Mouse (Mus musculus): ENCODE measurements around the gene Ebf1. TPM values are rescaled to one million over a fixed set of nuclear protein-coding genes. Genes with fewer than 3 reads are reported as not detected.
A peak's percentile ranks its signal among the peaks of the same experiment; 100 is the strongest.

Gene Ebf1
- polyA plus RNA-seq, 1 experiment from 2014 or later, result 14.5 TPM

- Histone ChIP-seq H3K4me3 (ENCODE audit: low read depth, low read length) (no peak overlapping the region), H3K27ac (ENCODE audit: low read depth, low read length) (no peak overlapping the region), H3K9me3 (replicated peaks; ENCODE audit: control insufficient read depth, low read length) (no peaks in the 10 kb centered on the region), H3K4me1 (ENCODE audit: control insufficient read depth, insufficient read depth, low read length) (peaks cover 4% of the 10 kb centered on the region; the same call in 1 of the 2 replicates), H3K27me3 (ENCODE audit: control insufficient read depth, insufficient read depth, low read length) (no peaks in the 10 kb centered on the region), H3K4me2 (no peak overlapping the region), H3K9ac (ENCODE audit: low read depth, low read length) (no peak overlapping the region), H3K36me3 (ENCODE audit: control insufficient read depth, insufficient read depth, low read length) (no peaks in the 10 kb centered on the region)
- no peak for ATAC-seq (replicated peaks; ENCODE audit: insufficient number of reproducible peaks, low FRiP score, low TSS enrichment)
- 84% methylated on average over 2 of the region's 2 CpGs for WGBS (ENCODE audit: insufficient replicate concordance)
Observed at GRCm38 (mm10) chr11:44775549-44775948, 158.4 kb downstream of the Ebf1 start.

- Histone ChIP-seq H3K36me3 (ENCODE audit: control insufficient read depth, insufficient read depth, low read length) (no peaks in the 10 kb centered on the region), H3K9me3 (replicated peaks; ENCODE audit: control insufficient read depth, low read length) (no peaks in the 10 kb centered on the region), H3K27ac (ENCODE audit: low read depth, low read length) (no peak overlapping the region), H3K9ac (ENCODE audit: low read depth, low read length) (no peak overlapping the region), H3K4me3 (ENCODE audit: low read depth, low read length) (no peak overlapping the region), H3K4me1 (ENCODE audit: control insufficient read depth, insufficient read depth, low read length) (no peaks in the 10 kb centered on the region), H3K27me3 (ENCODE audit: control insufficient read depth, insufficient read depth, low read length) (no peaks in the 10 kb centered on the region), H3K4me2 (no peak overlapping the region)
- no peak for ATAC-seq (replicated peaks; ENCODE audit: insufficient number of reproducible peaks, low FRiP score, low TSS enrichment)
- WGBS (ENCODE audit: insufficient replicate concordance), result 71% methylated on average over 2 of the region's 2 CpGs
Observed at GRCm38 (mm10) chr11:44776556-44776955, 159.4 kb downstream of the Ebf1 start.

GRCm38 (mm10) chr11:44777331-44778310 lies 160.5 kb downstream of the Ebf1 start:
- WGBS (ENCODE audit: insufficient replicate concordance), result 65% methylated on average over 16 of the region's 16 CpGs

GRCm38 (mm10) chr11:44779030-44779429 lies 161.9 kb downstream of the Ebf1 start:
- Histone ChIP-seq H3K27ac (ENCODE audit: low read depth, low read length) (no peak overlapping the region), H3K4me2 (no peak overlapping the region), H3K4me3 (ENCODE audit: low read depth, low read length) (no peak overlapping the region), H3K36me3 (ENCODE audit: control insufficient read depth, insufficient read depth, low read length) (no peaks in the 10 kb centered on the region), H3K4me1 (ENCODE audit: control insufficient read depth, insufficient read depth, low read length) (no peaks in the 10 kb centered on the region), H3K9ac (ENCODE audit: low read depth, low read length) (no peak overlapping the region), H3K27me3 (ENCODE audit: control insufficient read depth, insufficient read depth, low read length) (no peaks in the 10 kb centered on the region), H3K9me3 (replicated peaks; ENCODE audit: control insufficient read depth, low read length) (no peaks in the 10 kb centered on the region)
- 77% methylated on average over 1 of the region's 1 CpGs for WGBS (ENCODE audit: insufficient replicate concordance)
- no peak for ATAC-seq (replicated peaks; ENCODE audit: insufficient number of reproducible peaks, low FRiP score, low TSS enrichment)

More at GRCm38 (mm10) chr11:44777331-44778310, 160.5 kb downstream of the Ebf1 start:
- no peak overlapping the region for H3K9ac ChIP-seq (ENCODE audit: low read depth, low read length)
- no peak overlapping the region for H3K4me2 ChIP-seq
- no peaks in the 10 kb centered on the region for H3K4me1 ChIP-seq (ENCODE audit: control insufficient read depth, insufficient read depth, low read length)
- no peak overlapping the region for H3K27ac ChIP-seq (ENCODE audit: low read depth, low read length)
- ATAC-seq (replicated peaks; ENCODE audit: insufficient number of reproducible peaks, low FRiP score, low TSS enrichment), result no peak
- no peaks in the 10 kb centered on the region for H3K27me3 ChIP-seq (ENCODE audit: control insufficient read depth, insufficient read depth, low read length)
- no peak overlapping the region for H3K4me3 ChIP-seq (ENCODE audit: low read depth, low read length)
- H3K36me3 ChIP-seq (ENCODE audit: control insufficient read depth, insufficient read depth, low read length), result no peaks in the 10 kb centered on the region
- H3K9me3 ChIP-seq (replicated peaks; ENCODE audit: control insufficient read depth, low read length), result no peaks in the 10 kb centered on the region

- whole genome bisulfite sequencing (ENCODE audit: insufficient replicate concordance), result 82% methylated on average over 14 of the region's 14 CpGs
- Histone ChIP-seq H3K27me3 (ENCODE audit: control insufficient read depth, insufficient read depth, low read length) (no peaks in the 10 kb centered on the region), H3K36me3 (ENCODE audit: control insufficient read depth, insufficient read depth, low read length) (no peaks in the 10 kb centered on the region), H3K4me3 (ENCODE audit: low read depth, low read length) (no peak overlapping the region), H3K4me2 (no peak overlapping the region), H3K9me3 (replicated peaks; ENCODE audit: control insufficient read depth, low read length) (no peaks in the 10 kb centered on the region), H3K9ac (ENCODE audit: low read depth, low read length) (no peak overlapping the region), H3K27ac (ENCODE audit: low read depth, low read length) (no peak overlapping the region), H3K4me1 (ENCODE audit: control insufficient read depth, insufficient read depth, low read length) (peaks cover 3% of the 10 kb centered on the region; the same call in 1 of the 2 replicates)
- no peak for ATAC-seq (replicated peaks; ENCODE audit: insufficient number of reproducible peaks, low FRiP score, low TSS enrichment)
Observed at GRCm38 (mm10) chr11:44784255-44785029, 167.3 kb downstream of the Ebf1 start.

GRCm38 (mm10) chr11:44785063-44785462 lies 167.9 kb downstream of the Ebf1 start:
- peaks cover 3% of the 10 kb centered on the region; the same call in 1 of the 2 replicates for H3K4me1 ChIP-seq (ENCODE audit: control insufficient read depth, insufficient read depth, low read length)
- no peak overlapping the region for H3K4me3 ChIP-seq (ENCODE audit: low read depth, low read length)
- no peaks in the 10 kb centered on the region for H3K36me3 ChIP-seq (ENCODE audit: control insufficient read depth, insufficient read depth, low read length)
- no peak overlapping the region for H3K4me2 ChIP-seq
- H3K9me3 ChIP-seq (replicated peaks; ENCODE audit: control insufficient read depth, low read length), result no peaks in the 10 kb centered on the region
- H3K27ac ChIP-seq (ENCODE audit: low read depth, low read length), result no peak overlapping the region
- no peak for ATAC-seq (replicated peaks; ENCODE audit: insufficient number of reproducible peaks, low FRiP score, low TSS enrichment)
- H3K9ac ChIP-seq (ENCODE audit: low read depth, low read length), result no peak overlapping the region
- 66% methylated on average over 7 of the region's 7 CpGs for WGBS (ENCODE audit: insufficient replicate concordance)
- H3K27me3 ChIP-seq (ENCODE audit: control insufficient read depth, insufficient read depth, low read length), result no peaks in the 10 kb centered on the region

GRCm38 (mm10) chr11:44785479-44785878 lies 168.4 kb downstream of the Ebf1 start:
- WGBS (ENCODE audit: insufficient replicate concordance), result 65% methylated on average over 5 of the region's 5 CpGs
- no peak for ATAC-seq (replicated peaks; ENCODE audit: insufficient number of reproducible peaks, low FRiP score, low TSS enrichment)
- Histone ChIP-seq H3K4me1 (ENCODE audit: control insufficient read depth, insufficient read depth, low read length) (peaks cover 3% of the 10 kb centered on the region; the same call in 1 of the 2 replicates), H3K27ac (ENCODE audit: low read depth, low read length) (no peak overlapping the region), H3K4me3 (ENCODE audit: low read depth, low read length) (no peak overlapping the region), H3K9me3 (replicated peaks; ENCODE audit: control insufficient read depth, low read length) (no peaks in the 10 kb centered on the region), H3K4me2 (no peak overlapping the region), H3K36me3 (ENCODE audit: control insufficient read depth, insufficient read depth, low read length) (no peaks in the 10 kb centered on the region), H3K9ac (ENCODE audit: low read depth, low read length) (no peak overlapping the region), H3K27me3 (ENCODE audit: control insufficient read depth, insufficient read depth, low read length) (no peaks in the 10 kb centered on the region)

- 58% methylated on average over 1 of the region's 1 CpGs for WGBS (ENCODE audit: insufficient replicate concordance)
- H3K4me1 ChIP-seq (ENCODE audit: control insufficient read depth, insufficient read depth, low read length), result peaks cover 3% of the 10 kb centered on the region
Observed at GRCm38 (mm10) chr11:44788003-44788402, 170.9 kb downstream of the Ebf1 start.

More at GRCm38 (mm10) chr11:44788003-44788402, 170.9 kb downstream of the Ebf1 start:
- H3K36me3 ChIP-seq (ENCODE audit: control insufficient read depth, insufficient read depth, low read length), result no peaks in the 10 kb centered on the region
- ATAC-seq (replicated peaks; ENCODE audit: insufficient number of reproducible peaks, low FRiP score, low TSS enrichment), result peak; percentile 80
- peak overlapping the region; percentile 15; the same call in 1 of the 2 replicates for H3K27ac ChIP-seq (ENCODE audit: low read depth, low read length)
- no peaks in the 10 kb centered on the region for H3K9me3 ChIP-seq (replicated peaks; ENCODE audit: control insufficient read depth, low read length)
- H3K9ac ChIP-seq (ENCODE audit: low read depth, low read length), result no peak overlapping the region
- H3K4me2 ChIP-seq, result no peak overlapping the region
- no peaks in the 10 kb centered on the region for H3K27me3 ChIP-seq (ENCODE audit: control insufficient read depth, insufficient read depth, low read length)
- H3K4me3 ChIP-seq (ENCODE audit: low read depth, low read length), result no peak overlapping the region

Data from heart, embryonic 11.5 days (tissue).